Mouse (Mus musculus) mouse trophoblast stem cell (cell line): ENCODE results near the gene Ppdpf.

Experiments used
- in situ Hi-C, 2 experiments: fragments of 300-500 bp; cut with MseI, MboI; formaldehyde crosslinking; loops; 2 replicates in 1 of 2; 3 replicates in 1 of 2; pipeline ENCODE4 v1.15.1; 2025

Ppdpf gene

DNA sequence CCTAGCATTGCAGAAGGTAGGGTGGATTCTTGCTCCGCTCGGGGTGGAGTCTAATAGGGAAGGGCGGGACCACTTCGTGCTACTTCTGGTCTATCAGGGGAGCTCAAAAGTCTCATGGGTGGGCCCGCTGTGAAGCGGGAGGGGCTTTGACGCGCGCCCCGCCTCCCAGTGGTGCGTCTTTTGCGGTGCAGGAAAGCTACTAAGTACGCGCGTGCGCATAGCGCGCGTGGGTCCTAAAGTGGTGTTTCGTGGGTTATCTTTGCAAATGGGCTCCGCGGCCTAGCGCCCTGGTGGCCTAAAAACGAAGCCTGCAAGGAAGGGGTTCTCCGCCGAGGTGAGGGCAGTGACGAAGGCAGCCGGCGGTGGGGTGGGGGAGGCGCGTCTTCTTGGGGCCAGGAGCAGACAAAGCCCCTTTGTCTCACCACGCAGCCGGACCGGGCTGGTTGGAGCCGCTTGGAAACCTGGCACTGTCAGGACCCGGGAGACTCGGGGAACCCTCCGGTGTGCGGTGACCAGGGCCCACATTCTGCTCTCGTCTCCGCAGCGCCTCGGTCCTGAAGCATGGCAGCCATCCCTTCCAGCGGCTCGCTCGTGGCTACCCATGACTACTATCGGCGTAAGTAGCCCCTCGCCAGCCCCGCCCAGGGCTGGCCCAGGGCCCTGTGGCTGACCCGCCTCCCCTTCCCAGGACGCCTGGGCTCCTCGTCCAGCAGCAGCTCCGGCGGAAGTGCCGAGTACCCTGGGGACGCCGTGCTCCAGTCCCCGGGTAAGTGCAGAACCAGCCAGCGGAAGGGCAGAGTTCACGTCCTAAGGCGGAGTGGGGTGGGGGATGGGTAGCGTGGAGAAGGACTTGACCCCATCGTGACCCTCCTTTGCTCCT is at the start of gene Ppdpf:
Gene Ppdpf (plus strand): TSS at position 127 of the 880 bp plus-strand sequence.
- in situ Hi-C loops = no loop called here

DNA sequence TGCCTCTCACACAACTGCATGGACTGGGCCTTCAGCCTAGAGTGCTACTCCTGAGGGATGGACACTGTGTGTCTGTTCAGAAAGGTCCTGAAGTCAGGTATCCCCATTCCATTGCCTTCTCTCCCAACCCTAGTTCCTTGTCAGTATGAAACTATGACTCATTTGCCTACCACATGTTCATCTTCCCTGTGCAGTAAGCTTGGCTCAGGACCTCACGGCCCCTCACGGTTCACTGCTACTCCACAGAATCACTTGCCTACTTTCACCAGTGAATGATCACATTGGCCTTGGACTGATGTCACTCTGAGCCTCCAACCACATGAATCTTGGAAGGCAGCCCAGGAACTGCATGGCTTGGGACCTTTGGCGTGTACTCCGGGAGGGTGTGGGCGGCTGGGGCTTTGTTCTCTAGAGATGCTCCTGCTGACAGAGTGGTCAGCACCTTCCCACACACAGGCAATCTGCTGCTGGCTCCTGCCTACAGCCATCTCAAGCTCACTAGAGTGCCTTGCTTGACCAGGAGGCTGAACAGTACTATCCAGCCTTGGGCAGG is 47.3 kb upstream of the Ppdpf start:
- in situ Hi-C loops = no loop called here

GRCm38 (mm10) chr2:181142703-181143135 is 44.3 kb upstream of the Ppdpf start:
- in situ Hi-C loops = no loop called here

- in situ Hi-C loops = no loop called here
Observed at GRCm38 (mm10) chr2:181143509-181144276, 43.4 kb upstream of the Ppdpf start.

DNA sequence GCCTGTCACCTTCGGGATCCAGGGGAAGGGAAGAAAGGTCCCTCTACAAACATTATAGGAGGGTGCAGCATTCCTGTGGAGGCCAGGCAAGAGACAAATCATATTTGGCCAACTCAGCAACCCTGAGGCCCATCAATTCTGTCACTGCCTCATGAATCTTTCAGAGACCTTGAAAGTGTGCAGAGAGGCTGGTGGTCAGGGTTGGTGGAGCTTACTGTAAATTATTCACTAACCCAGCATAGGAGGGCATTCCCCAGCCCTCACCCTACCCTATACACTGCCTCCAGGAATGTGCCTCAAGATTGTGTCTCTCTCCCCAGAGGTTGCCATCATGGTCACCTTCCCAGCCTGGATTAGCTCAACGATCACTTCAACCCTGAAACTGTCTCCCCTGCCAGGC is 42.4 kb upstream of the Ppdpf start:
- in situ Hi-C loops = no loop called here

- in situ Hi-C loops = no loop called here
Observed at GRCm38 (mm10) chr2:181146976-181147545, 40.0 kb upstream of the Ppdpf start.

- in situ Hi-C loops = no loop called here
Observed at GRCm38 (mm10) chr2:181147546-181148317, 39.3 kb upstream of the Ppdpf start.

DNA sequence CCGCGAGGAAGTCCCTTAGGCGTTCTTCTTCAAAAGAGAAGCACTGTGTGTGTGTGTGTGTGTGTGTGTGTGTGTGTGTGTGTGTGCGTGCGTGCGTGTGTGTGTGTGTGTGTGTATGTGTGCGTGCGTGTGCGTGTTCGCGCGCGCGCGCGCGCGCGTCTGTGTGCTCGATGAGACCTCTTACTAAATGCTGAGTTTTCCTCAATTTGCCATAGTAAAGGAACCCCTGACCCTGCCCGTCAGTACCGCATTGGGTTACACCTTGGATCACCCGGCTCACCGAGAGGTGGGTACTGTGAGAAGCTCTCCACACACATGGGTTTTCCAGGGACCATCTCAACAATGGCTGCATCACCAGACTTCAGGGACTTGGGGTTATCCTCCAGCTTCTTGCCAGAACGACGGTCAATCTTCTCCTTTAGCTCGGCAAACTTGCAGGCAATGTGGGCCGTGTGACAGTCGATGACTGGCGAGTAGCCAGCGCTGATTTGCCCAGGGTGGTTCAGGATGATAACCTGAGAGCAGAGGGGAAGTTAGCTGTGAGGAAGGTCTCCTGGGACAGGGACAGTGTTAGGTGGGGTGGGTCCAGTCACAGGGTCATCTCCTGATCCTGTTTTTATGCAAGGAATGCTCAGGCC is 38.6 kb upstream of the Ppdpf start:
- in situ Hi-C loops = no loop called here

GRCm38 (mm10) chr2:181150281-181150680 is 36.8 kb upstream of the Ppdpf start:
- in situ Hi-C loops = no loop called here

GRCm38 (mm10) chr2:181152701-181153100 is 34.3 kb upstream of the Ppdpf start:
- in situ Hi-C loops = no loop called here

DNA sequence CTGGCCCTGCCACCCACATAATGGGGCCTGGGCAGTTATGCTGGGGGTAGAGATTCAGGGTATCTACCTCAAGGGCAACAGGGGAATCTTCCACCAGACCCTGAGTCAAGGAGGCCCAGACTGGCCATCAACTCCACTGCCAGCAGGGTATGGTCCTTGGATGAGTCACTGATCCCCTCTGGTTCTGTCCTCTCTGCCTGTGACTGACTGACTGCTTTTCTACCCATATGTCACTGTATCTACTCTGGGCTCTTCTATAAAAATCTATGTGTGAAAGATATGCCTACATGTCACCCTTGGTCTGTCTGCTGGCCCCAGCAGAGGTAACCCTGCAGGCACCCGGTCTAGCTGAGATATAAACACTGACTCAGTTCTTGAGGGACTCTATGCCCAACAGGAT is 33.9 kb upstream of the Ppdpf start:
- in situ Hi-C loops = no loop called here

DNA sequence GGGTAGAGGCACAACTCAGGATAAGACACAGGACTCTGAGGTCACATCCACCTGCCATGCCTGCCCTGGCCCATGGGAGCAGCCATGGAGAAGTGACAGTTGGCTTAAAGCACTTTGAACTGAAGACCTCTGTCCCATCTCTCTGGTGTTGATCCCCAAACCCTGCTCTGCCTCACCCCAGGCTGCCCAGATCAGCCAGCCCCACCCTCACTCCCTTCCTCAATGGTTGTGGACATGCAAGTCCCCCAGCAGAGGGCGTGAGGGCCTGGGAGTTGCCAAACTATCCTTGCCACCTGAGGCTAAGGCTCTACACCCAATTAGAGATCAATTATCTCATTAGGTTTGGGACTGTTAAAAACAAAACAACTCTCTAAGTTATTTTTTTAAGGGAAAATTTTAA is 33.2 kb upstream of the Ppdpf start:
- in situ Hi-C loops = no loop called here

GRCm38 (mm10) chr2:181154361-181154760 is 32.7 kb upstream of the Ppdpf start:
- in situ Hi-C loops = no loop called here

- in situ Hi-C loops = no loop called here
Observed at GRCm38 (mm10) chr2:181154831-181155415, 32.1 kb upstream of the Ppdpf start.

DNA sequence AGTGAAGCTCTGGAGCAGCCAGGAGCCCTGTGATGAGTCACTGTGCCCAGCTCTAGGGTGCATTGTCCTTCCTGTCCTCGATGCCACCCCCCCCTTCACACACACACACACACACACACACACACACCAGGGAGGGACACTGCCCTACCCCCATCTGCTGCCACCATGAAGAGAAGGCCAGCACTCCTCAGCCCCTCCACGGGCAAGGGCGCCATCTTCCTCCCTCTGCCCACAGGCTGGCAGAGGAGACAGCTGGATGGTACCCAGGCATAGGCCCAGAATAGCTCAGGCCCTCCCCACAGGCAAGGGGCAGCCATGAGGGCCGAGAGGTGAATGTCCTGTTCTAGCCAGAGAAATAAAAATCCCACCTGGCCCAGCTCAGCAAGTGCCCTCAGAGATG is 31.2 kb upstream of the Ppdpf start:
- in situ Hi-C loops = no loop called here

DNA sequence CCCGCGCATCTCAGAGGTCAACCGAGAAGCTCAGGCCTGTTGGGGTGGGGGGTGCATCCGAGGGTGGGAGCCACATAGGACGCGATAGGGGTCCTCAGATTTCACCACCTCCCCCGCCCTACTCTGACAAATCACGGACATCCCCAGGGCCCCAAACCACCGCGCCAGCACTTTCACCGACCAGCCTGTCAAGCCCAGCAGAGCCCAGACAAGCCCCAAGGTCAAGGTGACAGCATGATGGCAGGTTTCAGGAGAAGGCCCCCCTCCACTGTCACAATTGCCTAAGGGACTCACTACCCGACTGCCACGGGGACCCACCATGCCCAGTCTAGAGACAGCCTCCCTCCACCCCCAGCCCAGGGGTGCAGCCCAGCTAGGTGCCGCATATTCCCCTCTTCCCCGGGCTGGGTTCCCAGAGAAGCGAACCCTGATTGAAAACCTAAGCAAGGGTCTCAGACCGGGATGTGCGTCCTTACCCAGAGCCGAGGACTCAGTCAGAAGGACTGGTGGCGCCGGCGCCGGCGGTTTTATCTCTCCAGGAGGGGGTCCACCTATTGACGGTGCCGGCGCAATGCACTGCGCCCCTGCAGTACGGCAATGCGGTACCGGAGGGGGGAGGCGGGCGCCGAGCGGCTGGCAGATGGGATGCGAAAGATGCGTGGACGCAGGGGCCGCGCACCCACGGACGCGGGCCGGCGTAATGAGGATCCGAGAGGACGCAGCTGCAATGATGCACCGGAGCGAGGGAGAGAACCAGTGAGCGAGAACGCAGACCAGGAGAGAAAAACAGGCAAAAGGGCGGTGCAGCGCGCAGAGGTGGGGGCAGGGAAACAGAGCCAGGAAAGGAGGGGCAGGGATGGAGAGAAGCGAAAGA is 30.6 kb upstream of the Ppdpf start, which contains the start of gene Eef1a2:
Gene Eef1a2 (minus strand): TSS at position 767 of the 874 bp plus-strand sequence.
- in situ Hi-C loops = no loop called here

DNA sequence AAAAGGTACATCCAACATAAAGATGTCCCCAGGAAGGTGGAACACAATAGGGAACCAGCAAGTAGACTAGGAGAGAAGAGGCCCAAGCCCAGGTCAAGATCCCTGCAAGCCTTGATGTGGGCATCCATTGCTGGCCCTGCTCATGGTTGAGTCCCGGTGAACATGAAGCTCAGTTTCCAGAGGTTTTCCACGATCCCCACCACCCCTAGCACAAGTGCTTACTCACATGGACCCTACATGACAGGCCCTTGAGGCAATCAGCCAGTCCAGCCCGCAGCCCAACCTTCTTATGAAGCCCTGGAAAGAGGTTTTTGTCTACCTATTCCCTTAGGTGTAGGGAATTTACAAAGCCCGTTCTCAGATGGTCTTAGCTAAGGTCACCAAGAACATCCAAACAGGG is 29.9 kb upstream of the Ppdpf start:
- in situ Hi-C loops = no loop called here

DNA sequence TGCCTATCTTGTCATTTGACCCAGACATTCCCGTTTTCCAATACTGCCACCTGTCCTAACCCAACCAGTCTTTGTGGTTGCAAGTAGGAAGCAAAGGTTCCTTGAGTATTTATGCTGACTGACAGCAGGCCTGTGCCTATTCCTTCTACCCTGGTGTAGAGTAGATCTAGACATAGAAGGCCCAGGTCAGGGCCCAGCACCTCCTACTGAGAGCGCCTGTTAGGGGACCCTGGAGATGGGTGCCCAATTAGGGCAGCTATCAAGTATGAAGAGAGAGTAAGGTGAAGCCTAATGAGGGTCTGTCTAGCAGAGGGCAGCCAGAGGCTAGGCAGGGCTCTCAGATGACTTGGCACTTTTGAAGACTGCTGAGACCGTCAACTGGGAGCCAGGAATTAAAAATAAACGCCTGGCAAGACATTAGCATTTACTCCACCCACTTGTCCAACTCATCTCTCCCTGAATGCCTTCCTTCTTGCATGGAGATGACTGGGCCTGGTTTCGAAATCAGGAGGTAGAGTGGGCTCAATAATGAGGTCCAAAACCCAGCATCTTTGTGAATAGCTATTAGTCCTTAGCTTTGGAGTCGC is 29.2 kb upstream of the Ppdpf start:
- in situ Hi-C loops = no loop called here

GRCm38 (mm10) chr2:181158471-181158870 is 28.6 kb upstream of the Ppdpf start:
- in situ Hi-C loops = no loop called here
